Mouse (Mus musculus): ENCODE measurements around the gene Srsf9.
"Not testable (repeated sequence)": the region's sequence is repeated elsewhere in the genome, so short reads cannot be mapped to it uniquely, and the experiment has no call there.

Srsf9 gene

GRCm38 (mm10) chr5:115326875-115327609 lies at the start of gene Srsf9:
TSS of gene Srsf9 (plus strand) at chr5:115327177.
- peak; percentile 97 to 98 for DNase-seq

GRCm38 (mm10) chr5:115278053-115278452 lies 48.9 kb upstream of the Srsf9 start:
- DNase-seq: no peak

GRCm38 (mm10) chr5:115278785-115279184 lies 48.2 kb upstream of the Srsf9 start:
- no peak for DNase-seq

GRCm38 (mm10) chr5:115279226-115280049 lies 47.5 kb upstream of the Srsf9 start, which contains the start of gene Coq5:
TSS of gene Coq5 (plus strand) at chr5:115279666.
- DNase-seq: peak; percentile 86

GRCm38 (mm10) chr5:115280050-115280687 lies 46.8 kb upstream of the Srsf9 start:
- peak in 1 of 2 experiments; percentile 58 for DNase-seq

GRCm38 (mm10) chr5:115284735-115285134 lies 42.2 kb upstream of the Srsf9 start:
- peak; percentile 25 to 27 for DNase-seq

- DNase-seq: peak in 1 of 2 experiments; percentile 22
These were observed 32.8 kb upstream of the Srsf9 start for GRCm38 (mm10) chr5:115294173-115294572.

- no peak for DNase-seq
These were observed 30.6 kb upstream of the Srsf9 start for GRCm38 (mm10) chr5:115296347-115296746.

- DNase-seq: no peak
These were observed 26.8 kb upstream of the Srsf9 start for GRCm38 (mm10) chr5:115300035-115300744.

- peak; percentile 99 to 100 for DNase-seq
These were observed 26.0 kb upstream of the Srsf9 start, which contains the start of gene Dynll1 for GRCm38 (mm10) chr5:115300792-115301614. TSS of gene Dynll1 (minus strand) at chr5:115300999.

GRCm38 (mm10) chr5:115301615-115302014 lies 25.4 kb upstream of the Srsf9 start:
- DNase-seq: peak in 1 of 2 experiments; percentile 16

GRCm38 (mm10) chr5:115302190-115302589 lies 24.8 kb upstream of the Srsf9 start:
- not testable (repeated sequence) for DNase-seq

- DNase-seq: no peak
These were observed 14.6 kb upstream of the Srsf9 start for GRCm38 (mm10) chr5:115312354-115312753.

- no peak for DNase-seq
These were observed 13.9 kb upstream of the Srsf9 start for GRCm38 (mm10) chr5:115312816-115313667.

- DNase-seq: no peak
These were observed 13.4 kb upstream of the Srsf9 start for GRCm38 (mm10) chr5:115313668-115313943.

GRCm38 (mm10) chr5:115316968-115317644 lies 9.9 kb upstream of the Srsf9 start:
- no peak for DNase-seq

GRCm38 (mm10) chr5:115317645-115318328 lies 9.2 kb upstream of the Srsf9 start:
- peak; percentile 54 to 67 for DNase-seq

- peak; percentile 40 to 49 for DNase-seq
These were observed 7.7 kb upstream of the Srsf9 start for GRCm38 (mm10) chr5:115319004-115319940.
